Mouse (Mus musculus): Measurements from ENCODE around the gene Pakap. TPM values are rescaled to one million over a fixed set of nuclear protein-coding genes. Genes with fewer than 3 reads are reported as not detected.
"Not testable (repeated sequence)": the region's sequence is repeated elsewhere in the genome, so short reads cannot be mapped to it uniquely, and the experiment has no call there.

The Pakap gene
- polyA plus RNA-seq, 1 experiment from 2014 or later, result 10.3 TPM

- no peak overlapping the region for H3K9ac ChIP-seq
- no peak overlapping the region for H3K4me3 ChIP-seq
- no peaks in the 10 kb centered on the region for H3K27me3 ChIP-seq
- ATAC-seq (ENCODE audit: low FRiP score), result no peak
- peaks cover 16% of the 10 kb centered on the region for H3K4me1 ChIP-seq (replicated peaks)
- H3K36me3 ChIP-seq, result no peaks in the 10 kb centered on the region
- 38% methylated on average over 2 of the region's 2 CpGs for WGBS
- H3K4me2 ChIP-seq, result no peak overlapping the region
- no peaks in the 10 kb centered on the region for H3K9me3 ChIP-seq
- H3K27ac ChIP-seq, result peak overlapping the region; percentile 20; the same call in 1 of the 2 replicates
Observed at GRCm38 (mm10) chr4:57866088-57866487, 298.1 kb downstream of the Pakap start.

DNA sequence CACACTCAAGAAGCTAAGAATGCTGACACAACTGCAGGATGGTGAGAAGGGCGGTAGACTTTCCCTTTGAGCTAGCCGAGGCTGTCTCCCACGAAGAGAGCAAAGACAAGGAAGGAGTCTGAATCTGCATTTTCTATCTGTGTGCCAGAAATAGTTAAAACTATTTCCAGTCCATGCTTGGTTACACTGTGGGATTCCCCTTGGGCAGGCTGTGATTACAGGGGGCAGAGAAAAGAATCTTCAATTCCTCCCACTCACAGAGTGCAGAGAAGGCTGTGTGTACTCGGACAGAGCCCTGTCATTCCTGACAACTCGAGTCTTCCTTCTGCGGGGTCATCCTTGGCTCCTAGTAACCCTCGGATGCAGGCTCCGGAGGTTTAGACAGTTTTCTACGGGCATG lies 299.0 kb downstream of the Pakap start:
- Histone ChIP-seq H3K4me3 (no peak overlapping the region), H3K9me3 (no peaks in the 10 kb centered on the region), H3K27me3 (no peaks in the 10 kb centered on the region), H3K36me3 (no peaks in the 10 kb centered on the region), H3K9ac (no peak overlapping the region), H3K4me2 (peak overlapping the region; percentile 30; the same call in 1 of the 2 replicates), H3K4me1 (replicated peaks) (peaks cover 16% of the 10 kb centered on the region), H3K27ac (peak overlapping the region; percentile 55; the same call in 1 of the 2 replicates)
- WGBS, result 59% methylated on average over 9 of the region's 9 CpGs
- ATAC-seq (ENCODE audit: low FRiP score), result no peak

DNA sequence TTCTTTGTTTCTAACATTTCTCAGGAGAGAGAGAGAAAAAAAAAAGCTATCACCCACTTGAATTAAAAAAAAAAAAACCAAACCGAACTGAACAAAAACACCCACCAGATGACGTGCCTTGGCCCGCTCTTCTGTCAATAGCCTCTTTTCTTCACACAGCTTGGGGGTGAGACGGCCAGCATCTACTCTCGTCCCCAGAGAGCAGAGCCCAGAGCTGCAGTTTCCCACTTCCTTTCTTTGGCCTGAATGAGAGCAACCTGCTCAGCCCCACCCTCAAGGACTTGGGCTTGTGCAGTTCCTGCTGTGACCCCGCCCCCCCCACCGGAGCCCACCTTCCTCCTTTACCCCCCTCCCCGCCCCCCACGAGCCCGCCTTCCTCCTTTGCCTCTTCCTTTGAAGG lies 299.5 kb downstream of the Pakap start:
- no peak overlapping the region; the same call in 1 of the 2 replicates for H3K4me2 ChIP-seq
- H3K36me3 ChIP-seq, result no peaks in the 10 kb centered on the region
- H3K4me3 ChIP-seq, result no peak overlapping the region
- H3K4me1 ChIP-seq (replicated peaks), result peaks cover 16% of the 10 kb centered on the region
- WGBS, result 41% methylated on average over 10 of the region's 10 CpGs
- no peaks in the 10 kb centered on the region for H3K27me3 ChIP-seq
- H3K9me3 ChIP-seq, result no peaks in the 10 kb centered on the region
- no peak overlapping the region for H3K9ac ChIP-seq
- ATAC-seq (ENCODE audit: low FRiP score), result no peak
- 0 out of 2 replicates have a peak overlapping the region, but pooled peaks have one; percentile 55 for H3K27ac ChIP-seq

DNA sequence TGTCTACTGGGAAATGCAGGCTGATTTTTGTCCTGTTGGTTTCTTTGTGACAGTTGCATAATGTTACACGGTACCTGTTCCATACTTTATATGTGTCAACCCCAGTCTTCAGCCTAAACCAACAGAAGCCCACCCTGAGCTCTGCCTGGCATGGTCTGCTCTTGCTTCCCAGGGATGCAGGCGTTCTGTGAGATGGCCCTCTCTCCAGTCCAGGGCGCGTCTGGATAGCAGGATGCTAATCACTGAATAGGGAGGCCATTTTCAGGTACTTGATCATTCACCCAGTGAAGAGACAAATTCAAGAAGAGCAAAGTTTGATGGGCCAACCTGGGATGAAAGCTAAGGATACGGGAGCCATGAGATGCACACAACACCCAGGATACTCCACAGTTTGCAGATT lies 311.2 kb downstream of the Pakap start:
- Histone ChIP-seq H3K27me3 (no peaks in the 10 kb centered on the region), H3K9me3 (no peaks in the 10 kb centered on the region), H3K9ac (no peak overlapping the region), H3K4me2 (no peak overlapping the region), H3K4me1 (replicated peaks) (peaks cover 4% of the 10 kb centered on the region; the same call in 1 of the 2 replicates), H3K36me3 (no peaks in the 10 kb centered on the region), H3K27ac (no peak overlapping the region), H3K4me3 (no peak overlapping the region)
- ATAC-seq (ENCODE audit: low FRiP score), result no peak
- 90% methylated on average over 5 of the region's 5 CpGs for WGBS

GRCm38 (mm10) chr4:57879804-57880357 lies 311.9 kb downstream of the Pakap start:
- ATAC-seq (ENCODE audit: low FRiP score), result peak; percentile 61; the same call in 1 of the 2 replicates
- H3K36me3 ChIP-seq, result no peaks in the 10 kb centered on the region
- no peak overlapping the region for H3K4me3 ChIP-seq
- peaks cover 5% of the 10 kb centered on the region; the same call in 1 of the 2 replicates for H3K4me1 ChIP-seq (replicated peaks)
- H3K4me2 ChIP-seq, result no peak overlapping the region
- no peaks in the 10 kb centered on the region for H3K27me3 ChIP-seq
- no peak overlapping the region for H3K9ac ChIP-seq
- H3K27ac ChIP-seq, result no peak overlapping the region
- WGBS, result 17% methylated on average over 6 of the region's 6 CpGs
- H3K9me3 ChIP-seq, result no peaks in the 10 kb centered on the region

- H3K27ac ChIP-seq, result peak overlapping the region; percentile 40; the same call in 1 of the 2 replicates
- H3K4me2 ChIP-seq, result no peak overlapping the region
- H3K9me3 ChIP-seq, result no peaks in the 10 kb centered on the region
- H3K36me3 ChIP-seq, result no peaks in the 10 kb centered on the region
- no peak overlapping the region for H3K4me3 ChIP-seq
- WGBS, result 79% methylated on average over 7 of the region's 7 CpGs
- no peaks in the 10 kb centered on the region for H3K27me3 ChIP-seq
- no peak for ATAC-seq (ENCODE audit: low FRiP score)
- H3K9ac ChIP-seq, result no peak overlapping the region
- peaks cover 20% of the 10 kb centered on the region for H3K4me1 ChIP-seq (replicated peaks)
Observed at GRCm38 (mm10) chr4:57883520-57884421, 315.8 kb downstream of the Pakap start.

DNA sequence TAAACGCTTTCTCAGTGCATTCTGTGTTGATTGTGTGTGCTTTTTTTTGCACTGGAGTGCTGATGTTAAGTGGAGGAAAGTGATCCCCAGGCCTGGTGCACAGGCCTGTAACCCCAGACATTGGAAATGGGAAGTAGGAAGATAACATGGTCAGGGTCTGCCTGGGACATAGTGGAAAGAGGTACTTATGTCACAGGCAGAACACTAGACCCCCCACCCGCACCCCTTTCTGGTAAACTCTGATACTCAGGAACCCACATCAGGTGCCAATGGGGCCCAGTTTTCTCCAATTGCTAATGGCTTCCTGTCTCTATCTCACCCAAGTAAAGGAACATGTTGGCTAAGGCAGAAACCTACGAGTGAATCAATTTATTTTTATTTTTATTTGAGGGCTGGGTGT lies 316.5 kb downstream of the Pakap start:
- H3K9me3 ChIP-seq, result no peaks in the 10 kb centered on the region
- no peak overlapping the region for H3K4me3 ChIP-seq
- no peak for ATAC-seq (ENCODE audit: low FRiP score)
- H3K36me3 ChIP-seq, result no peaks in the 10 kb centered on the region
- H3K9ac ChIP-seq, result no peak overlapping the region
- H3K4me2 ChIP-seq, result no peak overlapping the region
- WGBS, result 93% methylated on average over 3 of the region's 3 CpGs
- H3K27me3 ChIP-seq, result no peaks in the 10 kb centered on the region
- peaks cover 20% of the 10 kb centered on the region for H3K4me1 ChIP-seq (replicated peaks)
- H3K27ac ChIP-seq, result no peak overlapping the region

GRCm38 (mm10) chr4:57885186-57885585 lies 317.2 kb downstream of the Pakap start:
- Histone ChIP-seq H3K4me1 (replicated peaks) (peaks cover 20% of the 10 kb centered on the region), H3K4me2 (no peak overlapping the region), H3K27me3 (no peaks in the 10 kb centered on the region), H3K9me3 (no peaks in the 10 kb centered on the region), H3K4me3 (no peak overlapping the region), H3K27ac (no peak overlapping the region), H3K9ac (no peak overlapping the region), H3K36me3 (no peaks in the 10 kb centered on the region)
- WGBS, result 64% methylated on average over 2 of the region's 2 CpGs
- no peak for ATAC-seq (ENCODE audit: low FRiP score)

DNA sequence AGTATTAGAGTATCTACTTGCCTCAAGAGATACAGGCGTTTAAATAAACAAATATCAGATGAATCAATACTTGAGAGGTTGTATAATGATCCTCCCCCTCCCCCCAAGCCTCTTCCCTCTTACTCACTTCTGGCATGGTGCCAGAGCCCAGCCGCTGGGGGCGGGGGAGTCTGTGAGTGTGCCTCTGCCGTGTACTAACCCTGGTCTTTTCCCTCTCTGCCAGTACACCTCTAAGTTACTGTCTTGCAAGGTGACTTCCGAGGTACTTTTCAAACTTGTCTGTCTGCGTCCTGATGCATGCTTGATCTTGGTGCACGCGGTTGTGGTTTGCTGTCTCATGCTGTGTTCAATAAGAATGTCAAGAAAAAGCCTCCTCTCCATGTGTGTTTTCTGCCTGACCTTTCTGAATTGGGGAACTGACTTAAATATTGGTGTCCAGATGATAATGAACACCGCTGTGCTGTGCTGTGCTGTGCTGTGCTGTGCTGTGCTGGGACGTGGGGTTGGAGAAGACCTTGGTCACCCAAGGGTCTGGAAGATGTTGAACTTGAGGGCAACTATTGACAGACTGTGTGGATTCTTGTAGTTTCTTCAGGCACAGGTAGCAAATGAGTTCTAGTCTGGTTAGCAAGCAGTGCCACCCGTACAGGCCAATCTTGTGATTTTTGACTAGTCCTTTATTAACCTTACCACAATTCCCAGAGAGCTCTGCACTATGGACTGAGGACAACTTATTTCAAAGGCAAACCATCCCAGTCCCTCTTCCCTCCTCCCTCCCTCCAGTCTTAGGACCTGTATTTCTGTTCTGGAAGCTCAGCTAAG lies 318.3 kb downstream of the Pakap start:
- ATAC-seq (ENCODE audit: low FRiP score), result peak; percentile 70
- H3K27me3 ChIP-seq, result no peaks in the 10 kb centered on the region
- H3K9ac ChIP-seq, result no peak overlapping the region
- 63% methylated on average over 11 of the region's 11 CpGs for WGBS
- no peaks in the 10 kb centered on the region for H3K9me3 ChIP-seq
- H3K4me3 ChIP-seq, result no peak overlapping the region
- H3K4me2 ChIP-seq, result no peak overlapping the region
- H3K4me1 ChIP-seq (replicated peaks), result peaks cover 24% of the 10 kb centered on the region
- no peaks in the 10 kb centered on the region for H3K36me3 ChIP-seq
- H3K27ac ChIP-seq, result no peak overlapping the region

DNA sequence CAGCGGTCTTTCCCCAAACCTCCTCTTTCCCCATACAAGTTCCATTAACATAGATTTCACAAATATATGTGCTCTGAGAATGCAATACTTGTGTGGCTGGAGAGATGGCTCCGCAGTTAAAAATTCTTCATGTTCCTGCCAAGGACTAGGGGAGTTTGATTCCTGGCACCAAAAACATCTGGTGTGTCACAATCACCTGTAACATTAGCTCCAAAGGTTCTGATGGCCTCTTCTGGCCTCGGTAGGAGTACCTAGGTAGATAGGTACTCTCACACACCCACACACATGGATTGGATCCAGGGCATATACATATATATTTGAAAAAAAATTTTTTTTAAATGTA lies 318.9 kb downstream of the Pakap start:
- Histone ChIP-seq H3K9me3 (no peaks in the 10 kb centered on the region), H3K36me3 (no peaks in the 10 kb centered on the region)

GRCm38 (mm10) chr4:57888246-57888645 lies 320.3 kb downstream of the Pakap start:
- no peak overlapping the region for H3K4me2 ChIP-seq
- no peak for ATAC-seq (ENCODE audit: low FRiP score)
- no peaks in the 10 kb centered on the region for H3K9me3 ChIP-seq
- H3K4me1 ChIP-seq (replicated peaks), result peaks cover 39% of the 10 kb centered on the region
- no peak overlapping the region for H3K9ac ChIP-seq
- H3K27ac ChIP-seq, result no peak overlapping the region
- WGBS, result 91% methylated on average over 2 of the region's 2 CpGs
- no peak overlapping the region for H3K4me3 ChIP-seq
- H3K36me3 ChIP-seq, result 0 out of 2 replicates have a peak, but pooled peaks cover 2% of the 10 kb centered on the region
- no peaks in the 10 kb centered on the region for H3K27me3 ChIP-seq

More for the DNA sequence above, 318.9 kb downstream of the Pakap start:
- Histone ChIP-seq H3K4me2 (no peak overlapping the region), H3K27ac (no peak overlapping the region), H3K4me1 (replicated peaks) (peaks cover 30% of the 10 kb centered on the region), H3K9ac (no peak overlapping the region), H3K27me3 (no peaks in the 10 kb centered on the region), H3K4me3 (no peak overlapping the region)
- no peak for ATAC-seq (ENCODE audit: low FRiP score)
- WGBS, result 95% methylated on average over 3 of the region's 3 CpGs

GRCm38 (mm10) chr4:57888978-57889377 lies 321.0 kb downstream of the Pakap start:
- H3K4me1 ChIP-seq (replicated peaks), result peaks cover 36% of the 10 kb centered on the region
- not testable (repeated sequence) for H3K27me3 ChIP-seq; H3K4me2 ChIP-seq; ATAC-seq (ENCODE audit: low FRiP score); H3K4me3 ChIP-seq; H3K9me3 ChIP-seq; H3K36me3 ChIP-seq; H3K27ac ChIP-seq; H3K9ac ChIP-seq
- WGBS, result 93% methylated on average over 1 of the region's 1 CpGs
